Mouse (Mus musculus): Measurements from ENCODE around the gene Olfr1323.

The Olfr1323 gene

DNA sequence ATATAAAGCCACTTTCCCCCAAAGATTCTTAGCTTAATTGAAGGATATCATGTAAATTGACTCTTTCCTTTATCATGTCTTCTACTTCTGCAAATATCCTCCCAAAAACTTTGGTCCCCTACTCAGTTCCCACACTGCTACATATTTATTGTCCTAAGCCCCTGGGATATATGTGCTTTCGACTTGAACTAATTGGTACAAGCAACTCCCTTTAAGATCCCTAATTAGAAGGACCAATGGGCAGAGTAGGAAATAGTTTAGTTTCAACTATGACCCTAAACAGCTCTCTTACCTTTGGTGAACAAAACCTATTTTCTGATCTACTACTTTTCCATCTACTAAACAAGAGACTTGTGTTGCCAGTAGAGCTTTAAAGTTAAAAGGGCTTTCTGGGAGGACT, at the start of gene Olfr1323:
Gene Olfr1323 (minus strand): TSS at position 101 of the 400 bp plus-strand sequence.
- DNase-seq = no peak

DNA sequence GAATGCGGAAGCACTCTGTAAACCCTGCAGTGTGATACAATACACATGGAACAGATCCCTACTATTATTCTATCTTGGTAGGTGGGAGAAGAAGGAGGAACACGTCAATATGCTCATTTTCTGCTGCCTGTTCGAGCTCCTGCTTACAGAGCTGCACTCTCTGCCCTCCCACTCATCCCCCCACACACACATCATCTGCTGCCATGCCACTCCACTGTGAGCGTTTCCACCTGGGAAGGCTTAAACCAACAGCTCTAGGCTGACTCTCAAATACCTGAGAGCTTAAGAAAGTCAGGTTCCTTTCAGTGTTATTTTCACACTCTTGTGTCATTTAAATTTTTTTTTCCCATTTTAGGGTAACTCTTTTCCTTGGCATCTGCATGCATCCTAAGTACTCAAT, 6.9 kb downstream of the Olfr1323 start:
- DNase-seq = no peak

Data from embryo, embryonic 11 days (tissue).